Mouse (Mus musculus) thymus, postnatal 10 days (tissue): Measurements from ENCODE around the gene Paf1.

Experiments
- DNase-seq, 2 experiments: peaks; one replicate each; pipeline ENCODE4 v3.0.0; 2021; ENCODE audit warnings: low spot score in 2 of 2

The Paf1 gene

GRCm38 (mm10) chr7:28435660-28436259, 43.0 kb downstream of the Paf1 start:
- peak; percentile 41 to 52 for DNase-seq

GRCm38 (mm10) chr7:28436271-28436904, 43.6 kb downstream of the Paf1 start:
- peak; percentile 99 to 100 for DNase-seq

- peak; percentile 84 to 85 for DNase-seq
Measured at GRCm38 (mm10) chr7:28436932-28437570, 44.3 kb downstream of the Paf1 start, which contains the start of gene Gmfg. Gmfg (plus strand) TSS chr7:28437447.

GRCm38 (mm10) chr7:28437964-28438363, 45.2 kb downstream of the Paf1 start:
- DNase-seq, result no peak

GRCm38 (mm10) chr7:28438771-28439170, 46.0 kb downstream of the Paf1 start:
- no peak for DNase-seq

- DNase-seq, result peak; percentile 78 to 84
Measured at GRCm38 (mm10) chr7:28440739-28441138, 48.0 kb downstream of the Paf1 start.

- DNase-seq, result no peak
Measured at GRCm38 (mm10) chr7:28441776-28442485, 49.2 kb downstream of the Paf1 start.

- no peak for DNase-seq
Measured at GRCm38 (mm10) chr7:28442688-28443087, 49.9 kb downstream of the Paf1 start.

GRCm38 (mm10) chr7:28444344-28444974, 51.7 kb downstream of the Paf1 start:
- no peak for DNase-seq

- peak; percentile 69 to 87 for DNase-seq
Measured at GRCm38 (mm10) chr7:28446446-28446845, 53.7 kb downstream of the Paf1 start.

GRCm38 (mm10) chr7:28447101-28447830, 54.5 kb downstream of the Paf1 start:
- no peak for DNase-seq

GRCm38 (mm10) chr7:28447865-28448820, 55.4 kb downstream of the Paf1 start:
- DNase-seq, result no peak
